Mouse (Mus musculus) left cerebral cortex, adult 9 months (tissue): Measurements from ENCODE around the gene Gm45213.
"Not testable (repeated sequence)": the region's sequence is repeated elsewhere in the genome, so short reads cannot be mapped to it uniquely, and the experiment has no call there.

Experiments
- DNase-seq, 2 experiments: peaks; one replicate each; pipeline ENCODE4 v3.0.0; 2022; ENCODE audit warnings: low spot score in 2 of 2

The Gm45213 gene

GRCm38 (mm10) chr7:66048446-66049230 is 5.2 kb downstream of the Gm45213 start:
- no peak for DNase-seq

- DNase-seq: no peak
Observed at GRCm38 (mm10) chr7:66053946-66054483, 10.6 kb downstream of the Gm45213 start.

- DNase-seq: not testable (repeated sequence)
Observed at GRCm38 (mm10) chr7:66055356-66055755, 12.0 kb downstream of the Gm45213 start.

- no peak for DNase-seq
Observed at GRCm38 (mm10) chr7:66058703-66059102, 15.3 kb downstream of the Gm45213 start, which contains the start of gene Snrpa1. Gene Snrpa1 (plus strand): TSS chr7:66059003.

GRCm38 (mm10) chr7:66060066-66060956 is 16.9 kb downstream of the Gm45213 start:
- DNase-seq: peak; percentile 38 to 86

GRCm38 (mm10) chr7:66061057-66061456 is 17.7 kb downstream of the Gm45213 start:
- DNase-seq: no peak

- peak in 1 of 2 experiments; percentile 15 for DNase-seq
Observed at GRCm38 (mm10) chr7:66076411-66076810, 33.0 kb downstream of the Gm45213 start.

- DNase-seq: peak; percentile 92 to 96
Observed at GRCm38 (mm10) chr7:66079364-66080230, 36.2 kb downstream of the Gm45213 start, which contains the start of gene Selenos. Gene Selenos (plus strand): TSS chr7:66079649.

- peak in 1 of 2 experiments; percentile 12 for DNase-seq
Observed at GRCm38 (mm10) chr7:66080231-66080613, 36.8 kb downstream of the Gm45213 start.

GRCm38 (mm10) chr7:66083757-66084156 is 40.4 kb downstream of the Gm45213 start:
- DNase-seq: no peak

- no peak for DNase-seq
Observed at GRCm38 (mm10) chr7:66084546-66084945, 41.1 kb downstream of the Gm45213 start.

- peak in 1 of 2 experiments; percentile 63 for DNase-seq
Observed at GRCm38 (mm10) chr7:66087652-66088051, 44.2 kb downstream of the Gm45213 start.

- DNase-seq: no peak
Observed at GRCm38 (mm10) chr7:66088077-66088476, 44.7 kb downstream of the Gm45213 start.

GRCm38 (mm10) chr7:66090676-66091190 is 47.3 kb downstream of the Gm45213 start:
- no peak for DNase-seq

GRCm38 (mm10) chr7:66091553-66091952 is 48.2 kb downstream of the Gm45213 start:
- no peak for DNase-seq

- no peak for DNase-seq
Observed at GRCm38 (mm10) chr7:66092656-66093055, 49.3 kb downstream of the Gm45213 start.

GRCm38 (mm10) chr7:66094141-66094540 is 50.7 kb downstream of the Gm45213 start:
- no peak for DNase-seq

- no peak for DNase-seq
Observed at GRCm38 (mm10) chr7:66098803-66099202, 55.4 kb downstream of the Gm45213 start.

GRCm38 (mm10) chr7:66101866-66102265 is 58.5 kb downstream of the Gm45213 start:
- no peak for DNase-seq

- DNase-seq: no peak
Observed at GRCm38 (mm10) chr7:66104531-66104930, 61.1 kb downstream of the Gm45213 start.

GRCm38 (mm10) chr7:66105771-66106170 is 62.4 kb downstream of the Gm45213 start:
- DNase-seq: no peak
